Mouse (Mus musculus) layer of hippocampus, postnatal 25 days (tissue): ENCODE measurements around the gene Tbc1d24. TPM values are rescaled to one million over a fixed set of nuclear protein-coding genes. Genes with fewer than 3 reads are reported as not detected.

Source experiments
- microRNA-seq, 2 experiments: library from miRNA; unstranded; fragments of <30 nt; microRNA quantifications; one replicate each; pipeline ENCODE4 v1.2.0; 2021
- total RNA-seq, 2 experiments: library from RNA; stranded (reverse); gene quantifications; 2 replicates each; pipeline ENCODE4 v1.2.3; 2021

Gene Tbc1d24
- total RNA-seq, 2 experiments from 2014 or later = 60.1 to 64.2 TPM

Small RNAs within 50 kb of the gene (microRNA-seq; reads per million reads assigned to microRNA genes)
- gene Mir5134 = 1.8 to 3.3 reads per million in 2 experiments
- 0 to 0.18 reads per million in 2 experiments for gene Mir6965

Other genes with a start within 250 kb of the Tbc1d24 start
- gene Prss30, start 225.0 kb downstream of the Tbc1d24 start, total RNA-seq = under 1 TPM in 1 of 2 experiments, not detected in 1; 0.23 TPM
- gene Prss22, start 207.5 kb downstream of the Tbc1d24 start, total RNA-seq = not detected
- gene Prss27, start 167.4 kb downstream of the Tbc1d24 start, total RNA-seq = not detected
- 10 to 100 TPM; 30.7 to 34.9 TPM for gene Kctd5, start 132.1 kb downstream of the Tbc1d24 start, total RNA-seq
- 100 to 1,000 TPM; 102 to 108 TPM for gene Pdpk1, start 54.6 kb downstream of the Tbc1d24 start, total RNA-seq
- 10 to 100 TPM; 36.3 to 38.4 TPM for gene Amdhd2, start 41.8 kb downstream of the Tbc1d24 start, total RNA-seq
- 1,000 to 10,000 TPM; 1,231 to 1,342 TPM for gene Atp6v0c, start 35.9 kb downstream of the Tbc1d24 start, total RNA-seq
- gene Ntn3, start 4.0 kb upstream of the Tbc1d24 start, total RNA-seq = 10 to 100 TPM; 10.8 to 11.0 TPM
- 10 to 100 TPM in 1 of 2 experiments, 1 to 10 TPM in 1; 8.4 to 10.0 TPM for gene Tedc2, start 15.3 kb upstream of the Tbc1d24 start, total RNA-seq
- 1 to 10 TPM; 4.1 to 6.6 TPM for gene Ccnf, start 45.9 kb upstream of the Tbc1d24 start, total RNA-seq
- gene Abca17, start 145.5 kb upstream of the Tbc1d24 start, total RNA-seq = 1 to 10 TPM in 1 of 2 experiments, under 1 TPM in 1; 0.47 to 1.2 TPM
- 10 to 100 TPM; 70.7 to 75.2 TPM for gene Abca3, start 146.4 kb upstream of the Tbc1d24 start, total RNA-seq
- gene Rnps1, start 209.0 kb upstream of the Tbc1d24 start, total RNA-seq = 100 to 1,000 TPM; 117 to 120 TPM
- gene Eci1, start 221.1 kb upstream of the Tbc1d24 start, total RNA-seq = 10 to 100 TPM; 23.3 to 26.9 TPM
- gene Dnase1l2, start 237.5 kb upstream of the Tbc1d24 start, total RNA-seq = 1 to 10 TPM; 6.0 to 7.8 TPM